Mouse (Mus musculus) cerebellum, adult 2 months (tissue): Measurements from ENCODE around the gene Tfe3.
"Not testable (repeated sequence)": the region's sequence is repeated elsewhere in the genome, so short reads cannot be mapped to it uniquely, and the experiment has no call there.

Experiments used
- CTCF ChIP-seq: fragments of 200-500 bp; IDR thresholded peaks from 2 replicates; pipeline ENCODE4 v1.5.1; 2011; ENCODE audit warnings: low read depth, mild to moderate bottlenecking, control low read depth, low read length, moderate library complexity, borderline replicate concordance; ENCODE audit not compliant: insufficient read depth
- POLR2A ChIP-seq: fragments of 200-500 bp; IDR thresholded peaks from 2 replicates; pipeline ENCODE4 v1.6.1; 2011; ENCODE audit warnings: low read length, control low read depth, borderline replicate concordance; ENCODE audit not compliant: insufficient read depth

DNA sequence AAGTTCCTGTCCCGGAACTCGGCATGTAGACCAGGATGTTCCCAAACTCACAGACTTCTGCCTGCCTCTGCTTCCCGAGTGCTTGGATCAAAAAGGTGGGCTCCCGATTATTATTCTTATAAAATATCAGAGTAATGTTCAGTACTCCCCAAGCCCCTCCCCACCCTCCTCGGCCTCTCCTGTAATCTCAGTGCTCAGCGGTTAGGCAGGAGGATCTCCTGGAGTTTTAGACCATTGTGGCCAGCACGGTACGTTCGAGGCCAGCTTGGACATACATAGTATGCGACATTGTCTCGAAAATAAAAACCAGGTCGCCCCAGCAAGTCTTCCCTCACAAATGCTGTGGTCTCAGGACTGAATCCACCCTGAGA, 48.6 kb upstream of the Tfe3 start:
- TF ChIP-seq CTCF, POLR2A: not testable (repeated sequence)
